Mouse (Mus musculus): ENCODE results near the gene Kif26b.

GRCm38 (mm10) chr1:178700102-178700501 lies 171.2 kb downstream of the Kif26b start:
- TF ChIP-seq CTCF (IDR thresholded peaks at IDR 0.05; ENCODE audit: insufficient read depth, low read depth, low read length) (no peak), POLR2A (IDR thresholded peaks at IDR 0.05; ENCODE audit: insufficient read depth, low read depth, low read length) (no peak)
